Mouse (Mus musculus) lung, embryonic 16.5 days (tissue): ENCODE measurements at regions not wholly inside any gene's neighbourhood (a gene's known extent, or its start where the extent isn't known, plus 50 kb on each side); places are given as distances from the start of the nearest gene placed in this dataset.
A peak's percentile ranks its signal among the peaks of the same experiment; 100 is the strongest.
"Not testable (repeated sequence)": the region's sequence is repeated elsewhere in the genome, so short reads cannot be mapped to it uniquely, and the experiment has no call there.

Source experiments
- ATAC-seq: fragments of 200-750 bp; cut with Nextera tagmentation; 2 replicates; pipeline ENCODE4 v1.8.0; 2017; ENCODE audit warnings: low read depth, mild to moderate bottlenecking, moderate library complexity
- H3K27ac ChIP-seq: fragments of 300-500 bp; sonication (generic); 2 replicates; pipeline ENCODE4 v1.5.1; 2014; ENCODE audit warnings: mild to moderate bottlenecking, control low read depth, low read length
- H3K27me3 ChIP-seq: fragments of 300-500 bp; sonication (generic); 2 replicates; pipeline ENCODE4 v1.6.1; 2014; ENCODE audit warnings: low read depth, low read length, mixed read lengths; ENCODE audit not compliant: control insufficient read depth, insufficient read depth
- H3K36me3 ChIP-seq: fragments of 300-500 bp; sonication (generic); 2 replicates; pipeline ENCODE4 v1.6.1; 2014; ENCODE audit warnings: low read length; ENCODE audit not compliant: control insufficient read depth, insufficient read depth
- H3K4me1 ChIP-seq: fragments of 300-500 bp; sonication (generic); replicated peaks from 2 replicates; pipeline ENCODE4 v1.6.1; 2014; ENCODE audit warnings: low read length, mixed read lengths; ENCODE audit not compliant: control insufficient read depth, insufficient read depth
- H3K4me2 ChIP-seq: fragments of 300-500 bp; sonication (generic); 2 replicates; pipeline ENCODE4 v1.6.1; 2014; ENCODE audit warnings: low read depth, low read length, control low read depth
- H3K4me3 ChIP-seq: fragments of 300-500 bp; sonication (generic); 2 replicates; pipeline ENCODE4 v1.5.1; 2014; ENCODE audit warnings: mild to moderate bottlenecking, low read length, control low read depth
- H3K9ac ChIP-seq: fragments of 300-500 bp; sonication (generic); 2 replicates; pipeline ENCODE4 v1.6.1; 2014; ENCODE audit warnings: low read length, control low read depth
- H3K9me3 ChIP-seq: fragments of 300-500 bp; sonication (generic); 2 replicates; pipeline ENCODE4 v1.6.1; 2016; ENCODE audit warnings: low read length; ENCODE audit not compliant: control insufficient read depth
- WGBS: fragments of 180-500 bp; shearing (Covaris S2); extraction: QIAGEN DNeasy Blood & Tissue Kit; methylation state at CpG from one replicate; pipeline ENCODE4 v1.1.7; 2014; 5-methylcytosine and 5-hydroxymethylcytosine counted together

- no peak overlapping the region for H3K4me2 ChIP-seq
- no peaks in the 10 kb centered on the region for H3K27me3 ChIP-seq
- no peak overlapping the region for H3K4me3 ChIP-seq
- H3K36me3 ChIP-seq = no peaks in the 10 kb centered on the region
- H3K9me3 ChIP-seq = no peaks in the 10 kb centered on the region
- no peaks in the 10 kb centered on the region for H3K4me1 ChIP-seq
- WGBS = 46% methylated on average over 2 of the region's 2 CpGs
- no peak overlapping the region for H3K9ac ChIP-seq
- peak; percentile 74 for ATAC-seq
- H3K27ac ChIP-seq = no peak overlapping the region
Measured at GRCm38 (mm10) chr4:18796395-18796740, 808.9 kb upstream of the Gm12353 start.

GRCm38 (mm10) chr4:18803109-18803508 lies 802.1 kb upstream of the Gm12353 start:
- not testable (repeated sequence) for H3K9me3 ChIP-seq, H3K4me3 ChIP-seq, H3K9ac ChIP-seq, H3K4me1 ChIP-seq, H3K27me3 ChIP-seq, ATAC-seq, H3K27ac ChIP-seq, H3K36me3 ChIP-seq, H3K4me2 ChIP-seq
- WGBS = 85% methylated on average over 5 of the region's 5 CpGs
